Mouse (Mus musculus): ENCODE results near the gene Wdr91. TPM values are rescaled to one million over a fixed set of nuclear protein-coding genes. Genes with fewer than 3 reads are reported as not detected.

Gene Wdr91
- polyA plus RNA-seq, 1 experiment from 2014 or later = 11.9 TPM

- peaks cover 8% of the 10 kb centered on the region for H3K4me1 ChIP-seq
- H3K9ac ChIP-seq = no peak overlapping the region
- H3K36me3 ChIP-seq = no peaks in the 10 kb centered on the region
- ATAC-seq (ENCODE audit: insufficient number of reproducible peaks, insufficient read depth, low FRiP score, low TSS enrichment, low read depth) = no peak
- H3K9me3 ChIP-seq = no peaks in the 10 kb centered on the region
- H3K4me2 ChIP-seq = no peak overlapping the region
- H3K4me3 ChIP-seq = no peak overlapping the region
- H3K27ac ChIP-seq = no peak overlapping the region
- H3K27me3 ChIP-seq = no peaks in the 10 kb centered on the region
- 82% methylated on average over 3 of the region's 3 CpGs for WGBS
Measured at GRCm38 (mm10) chr6:34914462-34914861, 3.8 kb upstream of the Wdr91 start.

GRCm38 (mm10) chr6:34913341-34914040, 2.8 kb upstream of the Wdr91 start:
- ATAC-seq (ENCODE audit: insufficient number of reproducible peaks, insufficient read depth, low FRiP score, low TSS enrichment, low read depth) = no peak
- 83% methylated on average over 13 of the region's 13 CpGs for WGBS

GRCm38 (mm10) chr6:34909631-34910345, 888 bp downstream of the Wdr91 start:
- H3K9me3 ChIP-seq = no peaks in the 10 kb centered on the region
- whole genome bisulfite sequencing = 52% methylated on average over 8 of the region's 8 CpGs
- H3K27ac ChIP-seq = 0 out of 2 replicates have a peak overlapping the region, but pooled peaks have one; percentile 81
- peak overlapping the region; percentile 75 for H3K4me2 ChIP-seq
- peak overlapping the region; percentile 74 for H3K4me3 ChIP-seq
- H3K9ac ChIP-seq = peak overlapping the region; percentile 82
- no peak for ATAC-seq (ENCODE audit: insufficient number of reproducible peaks, insufficient read depth, low FRiP score, low TSS enrichment, low read depth)
- H3K36me3 ChIP-seq = peaks cover 31% of the 10 kb centered on the region
- no peaks in the 10 kb centered on the region for H3K27me3 ChIP-seq
- peaks cover 10% of the 10 kb centered on the region for H3K4me1 ChIP-seq

More at GRCm38 (mm10) chr6:34913341-34914040, 2.8 kb upstream of the Wdr91 start:
- Histone ChIP-seq H3K9ac (no peak overlapping the region), H3K4me3 (no peak overlapping the region), H3K36me3 (no peaks in the 10 kb centered on the region), H3K27me3 (no peaks in the 10 kb centered on the region), H3K27ac (no peak overlapping the region), H3K4me1 (peaks cover 10% of the 10 kb centered on the region), H3K9me3 (no peaks in the 10 kb centered on the region), H3K4me2 (no peak overlapping the region)

GRCm38 (mm10) chr6:34907696-34908260, 2.9 kb downstream of the Wdr91 start:
- no peak for ATAC-seq (ENCODE audit: insufficient number of reproducible peaks, insufficient read depth, low FRiP score, low TSS enrichment, low read depth)
- 79% methylated on average over 18 of the region's 18 CpGs for WGBS
- no peak overlapping the region for H3K27ac ChIP-seq

GRCm38 (mm10) chr6:34907121-34907614, 3.5 kb downstream of the Wdr91 start:
- no peak overlapping the region for H3K27ac ChIP-seq
- peaks cover 10% of the 10 kb centered on the region for H3K4me1 ChIP-seq
- no peak overlapping the region for H3K4me2 ChIP-seq
- H3K27me3 ChIP-seq = no peaks in the 10 kb centered on the region
- no peaks in the 10 kb centered on the region for H3K9me3 ChIP-seq
- H3K9ac ChIP-seq = no peak overlapping the region
- H3K36me3 ChIP-seq = peaks cover 53% of the 10 kb centered on the region
- 30% methylated on average over 2 of the region's 2 CpGs for WGBS
- no peak overlapping the region for H3K4me3 ChIP-seq
- ATAC-seq (ENCODE audit: insufficient number of reproducible peaks, insufficient read depth, low FRiP score, low TSS enrichment, low read depth) = no peak

More at GRCm38 (mm10) chr6:34907696-34908260, 2.9 kb downstream of the Wdr91 start:
- H3K9ac ChIP-seq = no peak overlapping the region
- H3K4me1 ChIP-seq = peaks cover 10% of the 10 kb centered on the region
- no peak overlapping the region for H3K4me3 ChIP-seq
- no peaks in the 10 kb centered on the region for H3K27me3 ChIP-seq
- H3K36me3 ChIP-seq = peaks cover 46% of the 10 kb centered on the region
- no peak overlapping the region for H3K4me2 ChIP-seq
- H3K9me3 ChIP-seq = no peaks in the 10 kb centered on the region

GRCm38 (mm10) chr6:34906661-34907060, 4.0 kb downstream of the Wdr91 start:
- H3K27me3 ChIP-seq = no peaks in the 10 kb centered on the region
- no peak for ATAC-seq (ENCODE audit: insufficient number of reproducible peaks, insufficient read depth, low FRiP score, low TSS enrichment, low read depth)
- H3K36me3 ChIP-seq = peaks cover 58% of the 10 kb centered on the region
- no peak overlapping the region for H3K4me2 ChIP-seq
- no peak overlapping the region for H3K4me3 ChIP-seq
- no peak overlapping the region for H3K27ac ChIP-seq
- WGBS = 83% methylated on average over 4 of the region's 4 CpGs
- no peaks in the 10 kb centered on the region for H3K9me3 ChIP-seq
- no peak overlapping the region for H3K9ac ChIP-seq
- H3K4me1 ChIP-seq = peaks cover 10% of the 10 kb centered on the region

- no peak overlapping the region for H3K4me3 ChIP-seq
- peaks cover 62% of the 10 kb centered on the region for H3K36me3 ChIP-seq
- ATAC-seq (ENCODE audit: insufficient number of reproducible peaks, insufficient read depth, low FRiP score, low TSS enrichment, low read depth) = no peak
- no peak overlapping the region for H3K4me2 ChIP-seq
- WGBS = 76% methylated on average over 2 of the region's 2 CpGs
- H3K27ac ChIP-seq = no peak overlapping the region
- H3K4me1 ChIP-seq = peaks cover 10% of the 10 kb centered on the region
- H3K27me3 ChIP-seq = no peaks in the 10 kb centered on the region
- no peaks in the 10 kb centered on the region for H3K9me3 ChIP-seq
- H3K9ac ChIP-seq = no peak overlapping the region
Measured at GRCm38 (mm10) chr6:34906125-34906524, 4.6 kb downstream of the Wdr91 start.

GRCm38 (mm10) chr6:34904361-34904760, 6.3 kb downstream of the Wdr91 start:
- H3K36me3 ChIP-seq = peaks cover 76% of the 10 kb centered on the region
- ATAC-seq (ENCODE audit: insufficient number of reproducible peaks, insufficient read depth, low FRiP score, low TSS enrichment, low read depth) = no peak

GRCm38 (mm10) chr6:34903851-34904250, 6.8 kb downstream of the Wdr91 start:
- Histone ChIP-seq H3K4me1 (no peaks in the 10 kb centered on the region), H3K36me3 (peaks cover 80% of the 10 kb centered on the region), H3K27ac (no peak overlapping the region), H3K9me3 (no peaks in the 10 kb centered on the region), H3K4me2 (no peak overlapping the region), H3K9ac (no peak overlapping the region), H3K27me3 (no peaks in the 10 kb centered on the region), H3K4me3 (no peak overlapping the region)
- 88% methylated on average over 10 of the region's 10 CpGs for WGBS
- ATAC-seq (ENCODE audit: insufficient number of reproducible peaks, insufficient read depth, low FRiP score, low TSS enrichment, low read depth) = no peak

More at GRCm38 (mm10) chr6:34904361-34904760, 6.3 kb downstream of the Wdr91 start:
- no peak overlapping the region for H3K9ac ChIP-seq
- no peak overlapping the region for H3K4me2 ChIP-seq
- WGBS = 94% methylated on average over 6 of the region's 6 CpGs
- H3K27ac ChIP-seq = no peak overlapping the region
- peaks cover 1% of the 10 kb centered on the region for H3K4me1 ChIP-seq
- no peaks in the 10 kb centered on the region for H3K27me3 ChIP-seq
- no peaks in the 10 kb centered on the region for H3K9me3 ChIP-seq
- H3K4me3 ChIP-seq = no peak overlapping the region

GRCm38 (mm10) chr6:34903441-34903840, 7.2 kb downstream of the Wdr91 start:
- no peaks in the 10 kb centered on the region for H3K27me3 ChIP-seq
- no peak overlapping the region for H3K9ac ChIP-seq
- no peak for ATAC-seq (ENCODE audit: insufficient number of reproducible peaks, insufficient read depth, low FRiP score, low TSS enrichment, low read depth)
- H3K4me1 ChIP-seq = no peaks in the 10 kb centered on the region
- H3K4me2 ChIP-seq = no peak overlapping the region
- no peaks in the 10 kb centered on the region for H3K9me3 ChIP-seq
- peaks cover 81% of the 10 kb centered on the region for H3K36me3 ChIP-seq
- WGBS = 84% methylated on average over 5 of the region's 5 CpGs
- H3K27ac ChIP-seq = no peak overlapping the region
- no peak overlapping the region for H3K4me3 ChIP-seq

- 82% methylated on average over 7 of the region's 7 CpGs for WGBS
Measured at GRCm38 (mm10) chr6:34902578-34902977, 8.1 kb downstream of the Wdr91 start.

More at GRCm38 (mm10) chr6:34902578-34902977, 8.1 kb downstream of the Wdr91 start:
- Histone ChIP-seq H3K27me3 (no peaks in the 10 kb centered on the region), H3K4me2 (no peak overlapping the region), H3K36me3 (peaks cover 83% of the 10 kb centered on the region), H3K4me3 (no peak overlapping the region), H3K4me1 (no peaks in the 10 kb centered on the region), H3K27ac (no peak overlapping the region), H3K9ac (no peak overlapping the region), H3K9me3 (no peaks in the 10 kb centered on the region)
- no peak for ATAC-seq (ENCODE audit: insufficient number of reproducible peaks, insufficient read depth, low FRiP score, low TSS enrichment, low read depth)

Data from embryonic facial prominence, embryonic 13.5 days (tissue).